Mouse (Mus musculus) liver, adult 2 months (tissue): ENCODE results near the gene Frrs1.

Source experiments
- CTCF ChIP-seq: fragments of 200-500 bp; IDR thresholded peaks from 2 replicates; pipeline ENCODE4 v1.5.1; 2011; ENCODE audit warnings: low read depth, low read length, control low read depth
- POLR2A ChIP-seq: fragments of 200-500 bp; IDR thresholded peaks from 2 replicates; pipeline ENCODE4 v1.6.1; 2011; ENCODE audit warnings: low read length, control low read depth; ENCODE audit not compliant: insufficient read depth; ENCODE audit errors: extremely low read depth

DNA sequence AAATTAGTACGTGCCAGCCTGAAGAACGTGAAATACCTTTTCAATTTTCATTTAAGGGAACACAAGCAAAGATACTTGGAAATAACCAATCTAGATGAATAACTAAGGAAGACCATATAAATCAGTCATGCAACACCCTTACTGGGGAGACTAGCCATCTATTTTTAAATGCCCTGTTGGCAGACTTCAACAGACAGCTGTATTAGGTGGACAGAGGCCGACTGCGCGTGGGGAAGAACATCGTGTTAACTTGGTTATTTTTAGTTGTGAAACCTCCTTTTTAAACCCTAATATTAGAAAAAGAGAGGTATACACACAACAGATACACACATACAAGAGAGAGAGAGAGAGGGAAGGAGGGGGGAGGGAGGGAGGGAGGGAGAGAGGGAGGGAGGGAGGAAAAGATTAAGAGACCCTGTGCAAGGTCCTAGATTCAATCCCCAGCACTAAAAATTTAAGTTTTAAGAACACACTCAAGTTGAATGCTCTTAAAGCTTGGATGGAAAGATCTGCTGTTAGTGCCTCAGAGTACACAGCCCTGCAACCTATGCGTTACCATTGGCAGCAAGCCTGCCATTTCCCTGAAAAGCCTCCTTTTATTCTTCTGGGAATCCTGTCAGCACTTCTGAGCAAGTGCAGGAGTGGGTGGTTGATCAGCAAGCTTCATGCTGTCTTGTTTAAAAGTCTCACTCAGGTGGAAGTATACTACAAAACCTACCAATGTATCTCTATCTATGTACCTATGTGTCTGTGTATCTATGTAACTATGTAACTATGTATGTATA is 26.5 kb upstream of the Frrs1 start:
- TF ChIP-seq CTCF (no peak), POLR2A (no peak)
